In the genomic region with DNA sequence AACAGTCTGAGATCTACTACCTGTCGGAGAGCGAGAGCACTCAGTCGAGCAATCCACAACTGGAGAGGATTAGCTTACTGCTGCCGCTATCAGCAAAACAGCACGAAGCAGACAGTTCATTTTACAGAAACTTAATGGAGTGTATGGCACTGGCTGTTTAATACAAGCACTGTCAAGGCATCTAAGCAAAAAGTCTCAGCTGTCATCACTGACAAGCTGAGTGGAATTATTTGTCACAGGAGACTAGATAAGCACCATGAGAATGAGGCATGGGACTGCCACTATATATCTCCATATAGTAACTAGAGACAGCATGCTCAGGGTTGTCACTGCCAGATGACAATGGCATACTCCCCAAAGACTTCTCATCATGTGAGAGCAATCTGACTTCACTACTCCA, we compare ENCODE assay signal across 20 mouse cellular contexts.
DNase-seq lines count a peak whose midpoint lies in the region; ATAC-seq and TF ChIP-seq lines count a peak whose summit lies in the region.
"Had no signal": no experiment of that assay in that cellular context is flagged by ENCODE, and none has a peak within 500 bp of the region (broad histone marks: within the 10 kb centered on the region; RNA-seq: fewer than 3 reads in every experiment).

No protein-coding gene starts in this region.

- no peak overlapping the region for H3K9ac ChIP-seq in hindbrain, embryonic 12.5 days
- no peak overlapping the region for H3K9ac ChIP-seq in hindbrain, embryonic 13.5 days
- H3K9ac ChIP-seq in hindbrain, embryonic 14.5 days, result no peak overlapping the region
- H3K9ac ChIP-seq in neural tube, embryonic 12.5 days, result no peak overlapping the region
- H3K9ac ChIP-seq: embryonic facial prominence, embryonic 15.5 days; forebrain, embryonic 13.5 days; heart, embryonic 15.5 days; limb, embryonic 13.5 days; liver, embryonic 15.5 days had no signal

- no peaks in the 10 kb centered on the region for H3K9me3 ChIP-seq in hindbrain, embryonic 12.5 days (replicated peaks)
- H3K9me3 ChIP-seq in hindbrain, embryonic 13.5 days, result no peaks in the 10 kb centered on the region
- H3K9me3 ChIP-seq in hindbrain, embryonic 14.5 days (ENCODE audit: control insufficient read depth, low read length), result no peaks in the 10 kb centered on the region
- H3K9me3 ChIP-seq in neural tube, embryonic 12.5 days, result no peaks in the 10 kb centered on the region
- H3K9me3 ChIP-seq: embryonic facial prominence, embryonic 15.5 days; forebrain, embryonic 13.5 days; heart, embryonic 15.5 days; limb, embryonic 13.5 days; liver, embryonic 15.5 days; megakaryocyte, embryonic 14.5 days had no signal

- H3K27ac ChIP-seq in hindbrain, embryonic 12.5 days, result no peak overlapping the region
- no peak overlapping the region for H3K27ac ChIP-seq in hindbrain, embryonic 13.5 days
- H3K27ac ChIP-seq in hindbrain, embryonic 14.5 days, result peak overlapping the region; percentile 9; the same call in 1 of the 2 replicates
- H3K27ac ChIP-seq in neural tube, embryonic 12.5 days, result no peak overlapping the region
- H3K27ac ChIP-seq: embryonic facial prominence, embryonic 15.5 days; forebrain, embryonic 13.5 days; gastrocnemius, adult 2 months; heart, embryonic 15.5 days; layer of hippocampus, adult 2 months; limb, embryonic 13.5 days; liver, embryonic 15.5 days had no signal

- H3K4me3 ChIP-seq in hindbrain, embryonic 12.5 days, result no peak overlapping the region
- no peak overlapping the region for H3K4me3 ChIP-seq in hindbrain, embryonic 13.5 days
- no peak overlapping the region for H3K4me3 ChIP-seq in hindbrain, embryonic 14.5 days (replicated peaks; ENCODE audit: low read length)
- no peak overlapping the region for H3K4me3 ChIP-seq in neural tube, embryonic 12.5 days
- H3K4me3 ChIP-seq: embryonic facial prominence, embryonic 15.5 days; forebrain, embryonic 13.5 days; gastrocnemius, adult 2 months; heart, embryonic 15.5 days; layer of hippocampus, adult 2 months; limb, embryonic 13.5 days; liver, embryonic 15.5 days; megakaryocyte, embryonic 14.5 days had no signal

- no peak for TF ChIP-seq POLR2A in brain, embryonic 14.5 days (IDR thresholded peaks at IDR 0.05; ENCODE audit: borderline replicate concordance, extremely low read depth, insufficient read depth, insufficient read length, poor library complexity, severe bottlenecking)

- H3K36me3 ChIP-seq in hindbrain, embryonic 12.5 days, result no peaks in the 10 kb centered on the region
- no peaks in the 10 kb centered on the region for H3K36me3 ChIP-seq in hindbrain, embryonic 13.5 days
- no peaks in the 10 kb centered on the region for H3K36me3 ChIP-seq in hindbrain, embryonic 14.5 days (replicated peaks; ENCODE audit: control insufficient read depth, insufficient read depth)
- no peaks in the 10 kb centered on the region for H3K36me3 ChIP-seq in neural tube, embryonic 12.5 days
- H3K36me3 ChIP-seq: embryonic facial prominence, embryonic 15.5 days; heart, embryonic 15.5 days; limb, embryonic 13.5 days; liver, embryonic 15.5 days had no signal

- no peaks in the 10 kb centered on the region for H3K27me3 ChIP-seq in hindbrain, embryonic 12.5 days
- H3K27me3 ChIP-seq in hindbrain, embryonic 13.5 days, result no peaks in the 10 kb centered on the region
- no peaks in the 10 kb centered on the region for H3K27me3 ChIP-seq in hindbrain, embryonic 14.5 days (ENCODE audit: control insufficient read depth, insufficient read depth, low read length)
- H3K27me3 ChIP-seq in neural tube, embryonic 12.5 days (replicated peaks), result no peaks in the 10 kb centered on the region
- H3K27me3 ChIP-seq: embryonic facial prominence, embryonic 15.5 days; forebrain, embryonic 13.5 days; heart, embryonic 15.5 days; limb, embryonic 13.5 days; liver, embryonic 15.5 days; megakaryocyte, embryonic 14.5 days had no signal

- peak; percentile 67 for ATAC-seq in hindbrain, embryonic 12.5 days (ENCODE audit: low FRiP score)
- no peak for ATAC-seq in hindbrain, embryonic 13.5 days (ENCODE audit: low FRiP score)
- ATAC-seq in hindbrain, embryonic 14.5 days (ENCODE audit: low FRiP score), result peak; percentile 53; the same call in 1 of the 2 replicates
- peak; percentile 63; the same call in 1 of the 2 replicates for ATAC-seq in neural tube, embryonic 12.5 days (ENCODE audit: low FRiP score, low read depth)
- ATAC-seq in megakaryocyte progenitor cell, adult 5-6 weeks (replicated peaks; ENCODE audit: poor library complexity), result no peak
- ATAC-seq: forebrain, embryonic 13.5 days; lung, postnatal 0 days had no signal

- DNase-seq in brain, embryonic 14.5 days (ENCODE audit: low read depth), result peak; percentile 59
- peak; percentile 30 for DNase-seq in hindbrain, embryonic 14.5 days (ENCODE audit: low spot score)
- DNase-seq in embryo, embryonic 10 days (ENCODE audit: low spot score), result no peak
- DNase-seq: adrenal gland, postnatal 25 days; cerebellum, adult 8-10 months; gastrocnemius, adult 2 months; kidney, postnatal 10 days; thymus, postnatal 25 days had no signal

- WGBS in hindbrain, embryonic 12.5 days, result 72% methylated on average over 5 of the region's 5 CpGs
- WGBS in hindbrain, embryonic 13.5 days, result 57% methylated on average over 5 of the region's 5 CpGs
- 67% methylated on average over 5 of the region's 5 CpGs for WGBS in hindbrain, embryonic 14.5 days
- WGBS in neural tube, embryonic 12.5 days, result 70% methylated on average over 5 of the region's 5 CpGs

- TF ChIP-seq CTCF in brain, embryonic 14.5 days (IDR thresholded peaks at IDR 0.05; ENCODE audit: borderline replicate concordance, extremely low read depth, insufficient read depth, insufficient read length), result no peak

- no peaks in the 10 kb centered on the region for H3K4me1 ChIP-seq in hindbrain, embryonic 12.5 days
- peaks cover 5% of the 10 kb centered on the region for H3K4me1 ChIP-seq in hindbrain, embryonic 13.5 days (replicated peaks)
- H3K4me1 ChIP-seq in hindbrain, embryonic 14.5 days (replicated peaks; ENCODE audit: control insufficient read depth, insufficient read depth, low read length), result no peaks in the 10 kb centered on the region; the same call in 1 of the 2 replicates
- H3K4me1 ChIP-seq in neural tube, embryonic 12.5 days, result no peaks in the 10 kb centered on the region
- H3K4me1 ChIP-seq: embryonic facial prominence, embryonic 15.5 days; forebrain, embryonic 13.5 days; limb, embryonic 13.5 days; liver, embryonic 15.5 days; megakaryocyte, embryonic 14.5 days had no signal

- H3K4me2 ChIP-seq in hindbrain, embryonic 12.5 days (replicated peaks), result no peak overlapping the region
- no peak overlapping the region for H3K4me2 ChIP-seq in hindbrain, embryonic 13.5 days
- H3K4me2 ChIP-seq in hindbrain, embryonic 14.5 days (replicated peaks), result no peak overlapping the region
- no peak overlapping the region for H3K4me2 ChIP-seq in neural tube, embryonic 12.5 days (replicated peaks)
- H3K4me2 ChIP-seq: embryonic facial prominence, embryonic 15.5 days; forebrain, embryonic 13.5 days; heart, embryonic 15.5 days; limb, embryonic 13.5 days; liver, embryonic 15.5 days had no signal

Comparison
In these comparisons a context has a peak if more than half of its experiments do, and no peak if none do; other contexts are left out.
1. ATAC-seq: peak in hindbrain, embryonic 12.5 days (single experiment), hindbrain, embryonic 14.5 days (single experiment) and neural tube, embryonic 12.5 days (single experiment); none in hindbrain, embryonic 13.5 days (single experiment) and megakaryocyte progenitor cell, adult 5-6 weeks (single experiment).